Mouse (Mus musculus): Measurements from ENCODE around the gene Arid4b. TPM values are rescaled to one million over a fixed set of nuclear protein-coding genes. Genes with fewer than 3 reads are reported as not detected.

The Arid4b gene
- 5.3 and 7.9 TPM in 2 replicates for polyA plus RNA-seq (2012; rRNA removed; ENCODE audit: low replicate concordance)

GRCm38 (mm10) chr13:14063013-14063941 is at the start of gene Arid4b, which contains the start of gene Ggps1:
TSS of gene Arid4b (plus strand) at chr13:14063232.
TSS of gene Ggps1 (minus strand) at chr13:14063488.

GRCm38 (mm10) chr13:14039292-14039965 is 23.6 kb upstream of the Arid4b start, which contains the start of gene Tbce:
TSS of gene Tbce (minus strand) at chr13:14039638.

Other genes with a start within 250 kb of the Arid4b start
- 9.2 and 84.1 TPM in 2 replicates for gene B3galnt2, start 108.8 kb upstream of the Arid4b start, polyA plus RNA-seq (2012; rRNA removed; ENCODE audit: low replicate concordance)
- 24.4 and 29.5 TPM in 2 replicates for gene Tbce, start 23.6 kb upstream of the Arid4b start, polyA plus RNA-seq (2012; rRNA removed; ENCODE audit: low replicate concordance)
- gene Ggps1, start 256 bp downstream of the Arid4b start, polyA plus RNA-seq (2012; rRNA removed; ENCODE audit: low replicate concordance), result 17.2 and 17.4 TPM in 2 replicates

Data from subcutaneous adipose tissue, adult 2 months (tissue).